ENCODE assay signal across 10 mouse cellular contexts in genomic region chr7:89437589-89437988, GRCm38 (mm10). TPM values are rescaled to one million over a fixed set of nuclear protein-coding genes. Genes with fewer than 3 reads are reported as not detected.
DNase-seq lines count a peak whose midpoint lies in the region; ATAC-seq lines count a peak whose summit lies in the region.
"Had no signal": no experiment of that assay in that cellular context is flagged by ENCODE, and none has a peak within 500 bp of the region (broad histone marks: within the 10 kb centered on the region; RNA-seq: fewer than 3 reads in every experiment).

No protein-coding gene starts in this region.

- H3K9me3 ChIP-seq in liver, embryonic 16.5 days (replicated peaks; ENCODE audit: control insufficient read depth, low read length), result no peaks in the 10 kb centered on the region
- no peaks in the 10 kb centered on the region for H3K9me3 ChIP-seq in intestine, embryonic 16.5 days (ENCODE audit: control insufficient read depth, low read length)
- H3K9me3 ChIP-seq: embryonic facial prominence, embryonic 12.5 days; limb, embryonic 15.5 days had no signal

- no peaks in the 10 kb centered on the region for H3K36me3 ChIP-seq in liver, embryonic 16.5 days (ENCODE audit: control insufficient read depth, insufficient read depth)
- no peaks in the 10 kb centered on the region for H3K36me3 ChIP-seq in intestine, embryonic 16.5 days (ENCODE audit: control insufficient read depth, insufficient read depth, low read length)
- H3K36me3 ChIP-seq: embryonic facial prominence, embryonic 12.5 days; limb, embryonic 15.5 days had no signal

- no peaks in the 10 kb centered on the region for H3K27me3 ChIP-seq in liver, embryonic 16.5 days (ENCODE audit: control insufficient read depth, insufficient read depth, low read depth, low read length)
- no peaks in the 10 kb centered on the region for H3K27me3 ChIP-seq in intestine, embryonic 16.5 days (replicated peaks; ENCODE audit: control insufficient read depth, insufficient read depth, low read length)
- H3K27me3 ChIP-seq: embryonic facial prominence, embryonic 12.5 days; limb, embryonic 15.5 days had no signal

- no peak overlapping the region for H3K4me2 ChIP-seq in liver, embryonic 16.5 days (ENCODE audit: low read depth, low read length)
- no peak overlapping the region for H3K4me2 ChIP-seq in intestine, embryonic 16.5 days (ENCODE audit: low read depth, low read length)
- H3K4me2 ChIP-seq: embryonic facial prominence, embryonic 12.5 days; limb, embryonic 15.5 days had no signal

- ATAC-seq in liver, embryonic 16.5 days (ENCODE audit: low read depth), result 0 out of 2 replicates have a peak, but pooled peaks have one; percentile 24
- ATAC-seq in intestine, embryonic 16.5 days, result 0 out of 2 replicates have a peak, but pooled peaks have one; percentile 38

- no peak for DNase-seq in liver
- DNase-seq in MN1 (ENCODE audit: low spot score), result peak; percentile 29
- peak; percentile 70 for DNase-seq in embryo, embryonic 11 days
- peak; percentile 31 to 33 for DNase-seq in left cerebral cortex, postnatal 10 days (ENCODE audit: extremely low spot score in 1 of 2, low spot score in 2 of 2)
- peak; percentile 23 for DNase-seq in retina, postnatal 7 days (ENCODE audit: low read depth, low spot score)
- no peak for DNase-seq in thymus, postnatal 25 days

- H3K27ac ChIP-seq in liver, embryonic 16.5 days (ENCODE audit: low read length), result no peak overlapping the region
- no peak overlapping the region for H3K27ac ChIP-seq in intestine, embryonic 16.5 days (ENCODE audit: low read length)
- H3K27ac ChIP-seq: embryonic facial prominence, embryonic 12.5 days; limb, embryonic 15.5 days had no signal

- no peaks in the 10 kb centered on the region; the same call in none of the 2 replicates for H3K4me1 ChIP-seq in liver, embryonic 16.5 days (ENCODE audit: control insufficient read depth, low read depth, low read length)
- H3K4me1 ChIP-seq in intestine, embryonic 16.5 days (ENCODE audit: control insufficient read depth, insufficient read depth, low read length), result peaks cover 8% of the 10 kb centered on the region

- 35% methylated on average over 4 of the region's 4 CpGs for WGBS in liver, embryonic 16.5 days (ENCODE audit: insufficient replicate concordance)
- WGBS in intestine, embryonic 16.5 days, result 51% methylated on average over 4 of the region's 4 CpGs

- intact Hi-C loops in left cerebral cortex, postnatal 10 days (cut with DNase I), result no loop called here

- H3K9ac ChIP-seq in liver, embryonic 16.5 days (ENCODE audit: low read depth, low read length), result no peak overlapping the region
- H3K9ac ChIP-seq in intestine, embryonic 16.5 days (ENCODE audit: low read depth, low read length), result no peak overlapping the region
- H3K9ac ChIP-seq: embryonic facial prominence, embryonic 12.5 days; limb, embryonic 15.5 days had no signal

- no peak overlapping the region for H3K4me3 ChIP-seq in liver, embryonic 16.5 days (ENCODE audit: low read depth, low read length)
- H3K4me3 ChIP-seq in intestine, embryonic 16.5 days (ENCODE audit: low read length), result no peak overlapping the region
- H3K4me3 ChIP-seq: embryonic facial prominence, embryonic 12.5 days; limb, embryonic 15.5 days had no signal

RNA-seq across cellular contexts. Expression of gene Fzd4, which starts 33.4 kb away (rescaled TPM):
- polyA plus RNA-seq in liver, embryonic 16.5 days (2015; fragmentation: Nextera tagmentation; extraction: Ambion mirVana), result 2.0 and 2.6 TPM in 2 replicates
- 7.4 and 8.9 TPM in 2 replicates for polyA plus RNA-seq in intestine, embryonic 16.5 days (2015; fragmentation: Nextera tagmentation; extraction: Ambion mirVana)
- total RNA-seq in left cerebral cortex, postnatal 10 days (2021), result 1 to 10 TPM; 5.4 to 7.8 TPM

RNA-seq across cellular contexts. Expression of gene Tmem135, which starts 33.6 kb away (rescaled TPM):
- polyA plus RNA-seq in liver, embryonic 16.5 days (2015; fragmentation: Nextera tagmentation; extraction: Ambion mirVana), result 17.6 and 18.6 TPM in 2 replicates
- polyA plus RNA-seq in intestine, embryonic 16.5 days (2015; fragmentation: Nextera tagmentation; extraction: Ambion mirVana), result 54.6 and 63.1 TPM in 2 replicates
- 10 to 100 TPM; 55.6 to 60.5 TPM for total RNA-seq in left cerebral cortex, postnatal 10 days (2021)

Comparison
In these comparisons a context has a peak if more than half of its experiments do, and no peak if none do; other contexts are left out.
1. DNase-seq: peak in MN1 (single experiment), embryo, embryonic 11 days (single experiment), left cerebral cortex, postnatal 10 days (2 of 2) and retina, postnatal 7 days (single experiment); none in liver (single experiment) and thymus, postnatal 25 days (single experiment).